Mouse (Mus musculus) megakaryocyte, embryonic 14.5 days (primary cell): ENCODE results near the gene Golim4. TPM values are rescaled to one million over a fixed set of nuclear protein-coding genes. Genes with fewer than 3 reads are reported as not detected.
A peak's percentile ranks its signal among the peaks of the same experiment; 100 is the strongest.

Source experiments
- H3K27me3 ChIP-seq: replicated peaks from 2 replicates; pipeline ENCODE3; 2012; ENCODE audit warnings: inconsistent platforms
- H3K36me3 ChIP-seq: replicated peaks from 2 replicates; pipeline ENCODE3; 2012; ENCODE audit warnings: low read length, inconsistent platforms, mixed read lengths
- H3K4me1 ChIP-seq: 2 replicates; pipeline ENCODE4 v1.6.1; 2012; ENCODE audit warnings: inconsistent platforms
- H3K4me3 ChIP-seq: replicated peaks from 2 replicates; pipeline ENCODE3; 2012; ENCODE audit warnings: moderate library complexity, mild to moderate bottlenecking, inconsistent platforms
- H3K9me3 ChIP-seq: 2 replicates; pipeline ENCODE4 v1.6.1; 2012; ENCODE audit warnings: inconsistent platforms
- FLI1 ChIP-seq: IDR thresholded peaks from 2 replicates; pipeline ENCODE4 v1.6.1; 2012; ENCODE audit warnings: low read length, inconsistent platforms, mixed read lengths
- GATA1 ChIP-seq: IDR thresholded peaks from 3 replicates; pipeline ENCODE4 v1.6.1; 2012; ENCODE audit warnings: mixed read lengths, low read length, inconsistent platforms, borderline replicate concordance
- polyA plus RNA-seq: library from polyadenylated mRNA; stranded (reverse); fragments of >175 nt; gene quantifications from 2 replicates; pipeline ENCODE4 v1.2.3, GENCODE M21; 2012; ENCODE audit warnings: low replicate concordance; ENCODE audit not compliant: insufficient read depth

Golim4 gene
- polyA plus RNA-seq, 1 experiment = 11.3 TPM

DNA sequence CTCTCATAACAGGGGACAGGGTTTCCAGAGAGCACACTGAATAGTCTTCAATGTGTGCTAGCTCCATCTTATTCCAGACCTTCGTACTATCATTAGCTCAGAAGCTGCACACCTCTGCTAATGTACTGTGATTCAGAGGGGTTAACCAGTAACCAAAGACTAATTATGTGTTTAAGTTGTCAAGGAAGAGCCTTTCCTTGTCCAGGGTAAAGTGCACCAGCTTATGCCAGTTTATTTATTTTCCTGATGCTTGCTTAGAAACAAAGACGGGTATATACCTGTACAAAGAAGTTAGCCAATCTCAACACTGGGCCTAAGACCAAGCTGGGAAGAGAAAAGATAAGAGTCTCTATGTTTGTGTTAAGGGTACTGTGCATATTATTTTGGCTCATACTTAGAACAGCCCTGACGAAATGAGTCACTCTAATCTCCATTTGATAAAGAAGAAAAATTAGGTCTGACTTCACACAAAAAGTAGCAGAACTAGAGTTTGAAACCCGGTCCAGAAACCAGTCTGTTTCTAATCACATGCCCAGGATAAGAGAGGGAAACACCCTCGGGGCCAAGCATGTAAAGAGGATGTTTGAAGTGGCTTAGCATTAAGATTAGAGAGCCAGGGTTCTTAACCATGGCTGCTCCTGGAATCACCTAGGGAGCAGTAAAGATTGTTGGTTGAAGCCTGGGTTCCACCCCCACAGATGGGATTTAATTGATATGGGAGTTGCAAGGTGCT is 4.3 kb downstream of the Golim4 start:
- H3K27me3 ChIP-seq = no peaks in the 10 kb centered on the region
- H3K4me3 ChIP-seq = no peak overlapping the region
- H3K4me1 ChIP-seq = peaks cover 84% of the 10 kb centered on the region
- TF ChIP-seq FLI1 (no peak), GATA1 (no peak)
- peaks cover 33% of the 10 kb centered on the region for H3K36me3 ChIP-seq
- H3K9me3 ChIP-seq = no peaks in the 10 kb centered on the region

DNA sequence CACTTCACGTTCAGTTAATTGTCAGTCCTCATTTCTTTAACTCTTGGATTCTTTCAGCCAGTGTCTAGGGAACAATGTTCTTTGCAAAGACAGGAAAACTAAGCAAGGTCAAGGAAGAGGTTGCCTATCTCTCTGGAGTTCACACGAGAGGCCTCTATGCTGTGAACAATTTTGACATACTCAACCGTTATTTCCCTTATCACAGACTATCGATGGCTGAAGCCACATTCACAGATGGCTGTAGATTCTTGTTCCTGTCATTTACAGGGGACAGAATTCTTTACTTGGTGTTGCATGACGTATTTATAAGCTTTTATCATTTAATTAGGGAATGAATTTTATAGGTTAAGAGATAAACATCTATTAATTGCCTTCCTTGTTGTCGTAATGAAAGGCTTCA is 5.9 kb downstream of the Golim4 start:
- Histone ChIP-seq H3K36me3 (peaks cover 47% of the 10 kb centered on the region), H3K27me3 (no peaks in the 10 kb centered on the region), H3K9me3 (no peaks in the 10 kb centered on the region), H3K4me1 (peaks cover 84% of the 10 kb centered on the region), H3K4me3 (no peak overlapping the region)
- TF ChIP-seq GATA1 (no peak), FLI1 (no peak)

DNA sequence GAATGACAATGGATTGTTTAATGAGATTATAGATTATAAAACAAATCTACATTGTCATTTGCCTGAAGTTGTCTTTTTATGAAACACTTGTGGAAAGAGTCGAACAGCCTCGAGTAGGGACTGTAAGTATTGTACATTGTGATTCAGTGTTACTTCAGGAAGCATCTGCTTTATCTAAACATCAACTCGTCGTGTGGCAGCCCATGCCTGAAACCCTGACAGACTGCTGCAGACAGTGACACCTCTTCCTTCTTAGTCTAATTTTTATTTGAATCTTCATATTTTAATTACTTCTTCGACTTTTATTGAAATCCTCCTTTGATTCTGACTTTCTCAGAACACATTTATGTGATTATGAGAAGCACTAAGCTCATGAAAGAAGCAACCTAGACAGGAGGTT is 7.4 kb downstream of the Golim4 start:
- H3K4me3 ChIP-seq = no peak overlapping the region
- H3K4me1 ChIP-seq = peaks cover 70% of the 10 kb centered on the region
- peaks cover 60% of the 10 kb centered on the region for H3K36me3 ChIP-seq
- TF ChIP-seq GATA1 (no peak), FLI1 (no peak)
- H3K9me3 ChIP-seq = no peaks in the 10 kb centered on the region
- no peaks in the 10 kb centered on the region for H3K27me3 ChIP-seq

DNA sequence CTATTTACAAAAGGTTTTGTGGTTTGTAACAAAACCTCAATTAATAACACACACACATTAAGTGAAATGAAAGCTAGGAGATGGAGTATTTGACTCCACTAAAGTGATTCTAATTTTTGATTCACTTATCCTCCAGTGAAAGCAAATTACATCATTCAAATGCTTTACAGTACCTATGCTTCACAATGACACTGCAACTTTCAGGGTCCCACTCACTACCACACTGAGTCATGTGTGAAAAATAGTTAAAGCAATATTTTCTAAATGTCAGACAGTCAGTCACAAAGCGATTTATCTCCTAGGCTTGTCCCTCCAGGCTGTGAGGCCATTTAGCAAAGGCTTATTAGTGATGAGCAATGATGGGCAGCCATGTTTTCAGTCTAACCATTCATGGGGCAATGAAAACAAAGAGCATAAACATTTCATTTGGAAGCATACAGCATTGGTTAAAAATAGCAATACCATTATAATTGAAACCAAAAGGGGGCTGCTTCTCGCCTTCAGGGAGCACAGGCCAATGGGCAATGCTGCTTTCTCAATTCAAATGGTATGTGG is 8.1 kb downstream of the Golim4 start:
- no peaks in the 10 kb centered on the region for H3K27me3 ChIP-seq
- peaks cover 62% of the 10 kb centered on the region for H3K4me1 ChIP-seq
- peaks cover 58% of the 10 kb centered on the region for H3K36me3 ChIP-seq
- TF ChIP-seq GATA1 (no peak), FLI1 (no peak)
- H3K4me3 ChIP-seq = no peak overlapping the region
- H3K9me3 ChIP-seq = no peaks in the 10 kb centered on the region

DNA sequence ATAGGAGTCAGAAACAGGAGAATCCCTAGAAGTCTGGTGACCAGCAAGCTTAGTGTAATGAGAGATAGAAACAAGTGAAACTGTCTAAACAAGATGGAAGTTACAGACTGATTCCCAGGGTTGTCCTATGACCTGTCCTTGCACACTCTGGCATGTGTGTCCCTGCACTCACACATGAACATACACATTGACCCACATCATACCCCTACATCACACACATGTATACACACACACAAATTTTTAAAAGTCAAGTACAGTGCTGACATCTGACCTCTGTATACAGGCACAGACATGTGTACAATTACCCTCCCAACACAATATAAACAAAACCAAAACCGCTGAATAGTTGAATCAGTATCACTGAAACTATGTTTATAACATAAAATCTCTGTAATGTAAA is 8.7 kb downstream of the Golim4 start:
- H3K9me3 ChIP-seq = no peaks in the 10 kb centered on the region
- peaks cover 57% of the 10 kb centered on the region for H3K4me1 ChIP-seq
- no peak overlapping the region for H3K4me3 ChIP-seq
- H3K27me3 ChIP-seq = no peaks in the 10 kb centered on the region
- TF ChIP-seq FLI1 = no peak
- H3K36me3 ChIP-seq = peaks cover 58% of the 10 kb centered on the region

DNA sequence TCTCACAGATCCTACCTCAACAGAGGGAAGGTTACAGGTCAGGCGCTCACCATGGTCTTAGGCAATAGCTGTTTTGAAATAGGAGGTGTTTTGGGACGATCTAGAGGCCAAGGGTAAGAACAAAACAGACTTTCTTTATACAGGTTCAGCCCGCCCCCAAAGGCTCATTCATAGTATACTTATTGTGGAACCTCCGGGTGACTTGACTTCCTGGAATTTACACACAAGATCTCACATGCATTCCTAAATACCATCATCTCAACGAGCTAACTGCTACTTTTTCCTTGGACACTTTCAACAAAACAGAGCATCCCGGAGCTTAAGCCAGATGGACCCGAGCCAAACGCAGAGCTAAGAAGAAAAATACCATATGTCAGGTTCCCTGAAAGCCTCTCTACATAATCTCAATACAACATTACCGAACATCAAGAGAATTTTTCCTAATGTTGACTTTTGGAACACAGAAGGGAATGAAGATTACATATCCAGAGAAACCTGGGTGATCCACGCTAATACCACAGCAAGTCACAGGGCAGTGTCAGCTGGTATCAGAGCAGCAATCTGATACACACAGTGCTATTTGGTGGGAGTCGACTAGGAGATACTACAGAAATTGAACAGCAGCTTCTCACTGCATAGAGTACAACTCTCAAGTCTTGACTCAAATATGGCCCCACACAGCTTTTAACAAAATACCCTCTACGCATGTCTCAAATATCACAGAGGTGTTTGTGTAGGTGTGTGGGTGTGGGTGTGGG is 14.3 kb downstream of the Golim4 start:
- Histone ChIP-seq H3K36me3 (peaks cover 54% of the 10 kb centered on the region), H3K27me3 (no peaks in the 10 kb centered on the region), H3K9me3 (no peaks in the 10 kb centered on the region), H3K4me3 (no peak overlapping the region), H3K4me1 (peaks cover 12% of the 10 kb centered on the region)
- TF ChIP-seq GATA1 = no peak
- TF ChIP-seq FLI1 = no peak

DNA sequence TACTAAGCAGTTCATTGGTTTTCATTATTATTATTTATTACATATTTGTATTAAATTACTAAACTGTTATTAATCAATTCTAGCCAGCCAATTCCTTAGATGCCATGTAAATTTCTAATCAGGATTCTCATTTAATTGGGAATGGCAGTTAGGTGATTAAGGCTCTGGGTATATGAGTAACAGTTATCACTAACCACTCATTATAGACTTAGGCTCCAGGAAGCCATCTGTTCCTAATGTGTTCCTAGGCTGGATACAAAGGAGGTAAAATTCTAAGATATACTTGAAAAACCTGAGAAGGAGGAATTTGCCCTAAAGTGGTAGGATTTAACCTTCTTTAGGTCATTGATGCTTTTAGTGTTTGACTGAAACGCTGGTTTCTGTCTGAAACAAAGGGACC is 14.9 kb downstream of the Golim4 start:
- Histone ChIP-seq H3K4me3 (no peak overlapping the region), H3K4me1 (peaks cover 12% of the 10 kb centered on the region), H3K36me3 (peaks cover 53% of the 10 kb centered on the region), H3K9me3 (no peaks in the 10 kb centered on the region), H3K27me3 (no peaks in the 10 kb centered on the region)
- TF ChIP-seq GATA1 (no peak), FLI1 (no peak)

DNA sequence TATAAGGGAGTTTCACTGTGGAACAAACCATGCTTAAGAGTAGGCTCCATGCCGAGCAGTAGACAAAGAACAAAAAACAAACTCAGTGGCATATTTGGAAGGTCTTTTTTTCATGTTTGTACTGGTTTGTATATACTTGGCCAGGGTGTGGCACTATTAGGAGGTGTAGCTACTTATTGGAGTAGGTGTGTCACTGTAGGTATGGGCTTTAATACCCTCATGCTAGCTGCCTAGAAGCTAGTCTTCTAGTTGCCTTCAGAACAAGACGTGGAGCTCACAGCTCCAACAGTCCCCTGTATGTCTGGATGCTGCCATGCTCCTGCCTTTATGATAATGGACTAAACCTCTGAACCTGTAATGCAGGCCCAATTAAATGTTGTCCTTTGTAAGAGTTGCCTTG is 20.6 kb downstream of the Golim4 start:
- Histone ChIP-seq H3K27me3 (no peaks in the 10 kb centered on the region), H3K4me3 (no peak overlapping the region), H3K4me1 (peaks cover 4% of the 10 kb centered on the region), H3K36me3 (peaks cover 63% of the 10 kb centered on the region), H3K9me3 (peaks cover 6% of the 10 kb centered on the region; the same call in 1 of the 2 replicates)
- no peak for TF ChIP-seq FLI1
- no peak for TF ChIP-seq GATA1

DNA sequence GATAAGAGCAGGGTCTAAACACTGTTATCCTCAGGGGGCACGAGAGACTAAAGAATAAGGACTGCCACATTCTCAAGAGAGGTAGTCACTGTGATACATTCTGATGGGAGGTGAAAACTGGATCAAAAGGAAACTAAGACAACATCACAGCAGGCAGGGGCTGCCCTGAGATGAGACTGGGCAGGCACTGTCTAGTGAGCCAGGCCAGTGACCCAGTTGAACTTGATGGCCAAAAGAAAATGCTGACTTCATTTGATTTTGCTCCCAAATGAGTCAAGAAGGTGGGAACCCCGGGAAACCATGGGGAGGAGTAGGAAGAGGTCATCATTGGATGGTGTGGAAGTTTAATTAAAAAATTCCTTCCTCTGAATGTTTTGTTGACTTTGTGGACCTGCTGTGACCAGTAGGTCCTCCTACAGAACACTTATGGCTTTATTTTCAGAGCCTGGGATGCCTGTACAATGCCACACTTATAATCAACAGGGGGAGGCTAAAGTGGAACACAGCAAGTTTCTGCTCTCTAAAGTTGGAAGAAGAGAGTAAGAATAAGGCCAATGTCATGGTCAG is 26.0 kb downstream of the Golim4 start:
- peaks cover 43% of the 10 kb centered on the region for H3K4me1 ChIP-seq
- peak overlapping the region; percentile 15 for H3K4me3 ChIP-seq
- no peaks in the 10 kb centered on the region for H3K27me3 ChIP-seq
- peaks cover 6% of the 10 kb centered on the region; the same call in 1 of the 2 replicates for H3K9me3 ChIP-seq
- TF ChIP-seq GATA1 (no peak), FLI1 (no peak)
- H3K36me3 ChIP-seq = peaks cover 36% of the 10 kb centered on the region

DNA sequence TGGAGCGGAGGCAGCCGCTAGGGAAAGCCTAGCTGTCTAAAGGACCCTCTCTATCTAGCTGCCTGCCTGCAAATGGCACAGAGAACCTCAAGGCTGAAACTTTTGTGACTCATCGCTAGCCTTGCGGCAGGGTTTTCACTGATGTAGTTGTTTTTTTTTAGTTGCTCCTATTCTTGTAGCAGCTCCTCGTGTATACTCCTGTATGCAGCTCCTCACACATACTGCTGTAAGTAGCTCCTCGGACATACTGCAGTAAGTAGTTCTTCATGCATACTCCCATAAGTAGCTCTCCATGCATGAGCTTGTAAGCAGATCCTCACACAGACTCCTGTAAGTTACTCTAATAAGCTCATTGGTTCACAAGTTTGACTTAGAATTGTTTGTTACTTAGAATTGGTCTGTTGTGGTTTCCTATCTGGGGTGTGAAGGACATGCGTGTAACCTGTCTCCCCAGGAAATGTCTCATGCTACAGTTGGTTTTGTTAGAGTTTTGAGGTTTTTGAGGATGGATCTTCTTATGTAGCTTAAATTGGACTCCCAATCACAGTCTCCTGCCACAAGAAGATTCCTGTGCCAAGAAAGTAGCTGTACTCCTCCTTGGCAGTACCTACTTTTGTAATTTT is 26.7 kb downstream of the Golim4 start:
- H3K27me3 ChIP-seq = no peaks in the 10 kb centered on the region
- H3K4me3 ChIP-seq = peak overlapping the region; percentile 46
- H3K36me3 ChIP-seq = peaks cover 30% of the 10 kb centered on the region
- peaks cover 6% of the 10 kb centered on the region; the same call in 1 of the 2 replicates for H3K9me3 ChIP-seq
- no peak for TF ChIP-seq FLI1
- peaks cover 48% of the 10 kb centered on the region for H3K4me1 ChIP-seq
